Mouse (Mus musculus): ENCODE measurements around the gene Abhd16a. TPM values are rescaled to one million over a fixed set of nuclear protein-coding genes. Genes with fewer than 3 reads are reported as not detected.

The Abhd16a gene
- polyA plus RNA-seq, 1 experiment from 2014 or later = 79.7 TPM

- TF ChIP-seq CTCF (IDR thresholded peaks at IDR 0.05; ENCODE audit: low read depth) = no peak
- peak overlapping the region; percentile 15; the same call in 1 of the 2 replicates for H3K9ac ChIP-seq
- no peaks in the 10 kb centered on the region for H3K9me3 ChIP-seq (ENCODE audit: low read depth, low read length)
- 46% methylated on average over 6 of the region's 6 CpGs for WGBS
- H3K4me2 ChIP-seq = no peak overlapping the region
- no peak for DNase-seq
- 0 out of 2 replicates have a peak, but pooled peaks cover 4% of the 10 kb centered on the region for H3K4me1 ChIP-seq (ENCODE audit: insufficient read depth)
- no peaks in the 10 kb centered on the region for H3K36me3 ChIP-seq (ENCODE audit: insufficient read depth)
- ATAC-seq (ENCODE audit: insufficient read depth) = no peak
- H3K27ac ChIP-seq (ENCODE audit: low read depth) = no peak overlapping the region
- H3K27me3 ChIP-seq (ENCODE audit: insufficient read depth, low read length) = no peaks in the 10 kb centered on the region
- no peak overlapping the region for H3K4me3 ChIP-seq (ENCODE audit: low read depth, low read length)
Measured at GRCm38 (mm10) chr17:35080248-35080647, 8.8 kb upstream of the Abhd16a start.

DNA sequence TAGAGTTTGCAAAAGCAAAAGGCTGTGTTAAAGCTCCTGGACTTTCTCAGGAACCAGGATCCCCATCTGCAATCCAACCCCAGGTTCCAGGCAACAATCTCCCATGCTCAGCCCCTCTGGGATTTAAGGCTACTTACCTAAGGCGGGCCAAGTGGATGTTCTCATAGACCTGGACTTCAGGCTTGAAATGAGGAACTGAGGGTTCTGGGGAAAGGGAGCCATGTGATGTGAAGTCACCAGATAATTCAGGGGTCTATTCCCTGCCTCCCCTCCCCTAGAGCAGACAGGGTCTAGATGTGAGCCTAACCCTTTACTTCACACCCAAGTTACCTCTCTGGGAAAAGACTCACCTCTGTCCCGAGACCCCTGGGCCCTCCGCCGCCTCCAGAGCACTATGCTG, 8.4 kb upstream of the Abhd16a start:
- no peaks in the 10 kb centered on the region for H3K27me3 ChIP-seq (ENCODE audit: insufficient read depth, low read length)
- WGBS = 84% methylated on average over 4 of the region's 4 CpGs
- H3K4me3 ChIP-seq (ENCODE audit: low read depth, low read length) = no peak overlapping the region
- no peaks in the 10 kb centered on the region for H3K36me3 ChIP-seq (ENCODE audit: insufficient read depth)
- H3K9me3 ChIP-seq (ENCODE audit: low read depth, low read length) = no peaks in the 10 kb centered on the region
- DNase-seq = no peak
- no peak for TF ChIP-seq CTCF (IDR thresholded peaks at IDR 0.05; ENCODE audit: low read depth)
- 0 out of 2 replicates have a peak, but pooled peaks cover 4% of the 10 kb centered on the region for H3K4me1 ChIP-seq (ENCODE audit: insufficient read depth)
- no peak overlapping the region for H3K27ac ChIP-seq (ENCODE audit: low read depth)
- no peak overlapping the region for H3K4me2 ChIP-seq
- ATAC-seq (ENCODE audit: insufficient read depth) = no peak
- H3K9ac ChIP-seq = no peak overlapping the region

- H3K9me3 ChIP-seq (ENCODE audit: low read depth, low read length) = no peaks in the 10 kb centered on the region
- no peak overlapping the region for H3K4me3 ChIP-seq (ENCODE audit: low read depth, low read length)
- no peak overlapping the region for H3K27ac ChIP-seq (ENCODE audit: low read depth)
- H3K9ac ChIP-seq = no peak overlapping the region
- no peaks in the 10 kb centered on the region for H3K4me1 ChIP-seq (ENCODE audit: insufficient read depth)
- TF ChIP-seq CTCF (IDR thresholded peaks at IDR 0.05; ENCODE audit: low read depth) = no peak
- no peak for ATAC-seq (ENCODE audit: insufficient read depth)
- no peaks in the 10 kb centered on the region for H3K36me3 ChIP-seq (ENCODE audit: insufficient read depth)
- 79% methylated on average over 16 of the region's 16 CpGs for WGBS
- no peak for DNase-seq
- no peak overlapping the region for H3K4me2 ChIP-seq
- H3K27me3 ChIP-seq (ENCODE audit: insufficient read depth, low read length) = no peaks in the 10 kb centered on the region
Measured at GRCm38 (mm10) chr17:35082841-35083576, 6.1 kb upstream of the Abhd16a start.

DNA sequence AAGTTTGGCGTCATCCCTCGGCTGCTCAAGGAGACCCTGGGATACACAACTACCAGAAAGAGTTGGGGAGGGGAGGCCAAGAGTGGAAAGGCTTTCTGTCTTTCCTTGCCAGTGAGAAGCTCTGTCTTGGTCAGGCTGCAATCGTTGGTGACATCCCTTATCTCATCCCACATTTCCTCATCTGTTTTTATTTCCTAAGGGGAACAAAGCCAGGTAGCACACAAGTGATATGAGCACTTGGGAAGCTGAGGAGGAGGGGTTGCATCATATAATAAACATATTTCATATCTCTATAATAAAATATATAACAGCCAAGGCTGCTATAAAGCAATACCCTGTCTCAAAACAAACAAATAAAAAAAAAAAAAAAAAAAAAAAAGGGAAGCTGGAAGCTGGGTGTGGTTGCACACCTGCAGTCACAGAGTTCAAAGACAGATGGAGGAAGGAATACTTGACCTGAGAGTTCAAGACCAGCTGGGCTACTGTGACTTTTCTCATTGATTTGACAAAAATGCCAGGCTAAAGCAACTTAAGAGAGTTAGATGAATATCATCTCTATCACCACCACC, 5.0 kb upstream of the Abhd16a start:
- no peak for TF ChIP-seq CTCF (IDR thresholded peaks at IDR 0.05; ENCODE audit: low read depth)
- no peaks in the 10 kb centered on the region for H3K36me3 ChIP-seq (ENCODE audit: insufficient read depth)
- WGBS = 64% methylated on average over 3 of the region's 3 CpGs
- no peaks in the 10 kb centered on the region for H3K4me1 ChIP-seq (ENCODE audit: insufficient read depth)
- no peak overlapping the region for H3K27ac ChIP-seq (ENCODE audit: low read depth)
- no peak overlapping the region for H3K4me3 ChIP-seq (ENCODE audit: low read depth, low read length)
- H3K9ac ChIP-seq = no peak overlapping the region
- DNase-seq (no peak), ATAC-seq (ENCODE audit: insufficient read depth) (no peak)
- no peaks in the 10 kb centered on the region for H3K27me3 ChIP-seq (ENCODE audit: insufficient read depth, low read length)
- no peaks in the 10 kb centered on the region for H3K9me3 ChIP-seq (ENCODE audit: low read depth, low read length)
- H3K4me2 ChIP-seq = no peak overlapping the region

- WGBS = 58% methylated on average over 7 of the region's 7 CpGs
- no peaks in the 10 kb centered on the region for H3K9me3 ChIP-seq (ENCODE audit: low read depth, low read length)
Measured at GRCm38 (mm10) chr17:35085208-35085865, 3.7 kb upstream of the Abhd16a start, which contains the start of gene Ly6g6f. TSS of gene Ly6g6f (minus strand) at chr17:35085610.

GRCm38 (mm10) chr17:35088151-35088550, 912 bp upstream of the Abhd16a start:
- H3K27me3 ChIP-seq (ENCODE audit: insufficient read depth, low read length) = no peaks in the 10 kb centered on the region
- no peak overlapping the region for H3K27ac ChIP-seq (ENCODE audit: low read depth)
- 37% methylated on average over 2 of the region's 2 CpGs for WGBS
- no peak overlapping the region for H3K4me3 ChIP-seq (ENCODE audit: low read depth, low read length)
- H3K4me1 ChIP-seq (ENCODE audit: insufficient read depth) = peaks cover 7% of the 10 kb centered on the region
- H3K36me3 ChIP-seq (ENCODE audit: insufficient read depth) = peaks cover 16% of the 10 kb centered on the region
- TF ChIP-seq CTCF (IDR thresholded peaks at IDR 0.05; ENCODE audit: low read depth) = peak; percentile 57
- no peak overlapping the region for H3K4me2 ChIP-seq
- no peak overlapping the region for H3K9ac ChIP-seq
- H3K9me3 ChIP-seq (ENCODE audit: low read depth, low read length) = no peaks in the 10 kb centered on the region
- DNase-seq (no peak), ATAC-seq (ENCODE audit: insufficient read depth) (no peak)

More at GRCm38 (mm10) chr17:35085208-35085865, 3.7 kb upstream of the Abhd16a start, which contains the start of gene Ly6g6f:
- Histone ChIP-seq H3K27ac (ENCODE audit: low read depth) (no peak within 1 kb of the TSS), H3K4me2 (no peak within 1 kb of the TSS), H3K4me1 (ENCODE audit: insufficient read depth) (peaks cover 5% of the 10 kb centered on the region), H3K4me3 (ENCODE audit: low read depth, low read length) (no peak within 1 kb of the TSS), H3K9ac (no peak within 1 kb of the TSS), H3K27me3 (ENCODE audit: insufficient read depth, low read length) (no peaks in the 10 kb centered on the region), H3K36me3 (ENCODE audit: insufficient read depth) (no peaks in the 10 kb centered on the region)
- DNase-seq (no peak), ATAC-seq (ENCODE audit: insufficient read depth) (no peak)
- TF ChIP-seq CTCF (IDR thresholded peaks at IDR 0.05; ENCODE audit: low read depth) = no peak

All from lung, embryonic 14.5 days (tissue).